Mouse (Mus musculus) retina, embryonic 14.5 days (tissue): ENCODE measurements around the gene Spred1.
"Not testable (repeated sequence)": the region's sequence is repeated elsewhere in the genome, so short reads cannot be mapped to it uniquely, and the experiment has no call there.

ENCODE experiments used
- DNase-seq: peaks from one replicate; pipeline ENCODE4 v3.0.0-alpha.2; 2015; ENCODE audit warnings: low spot score

Gene Spred1

GRCm38 (mm10) chr2:117119291-117120245, 1.6 kb upstream of the Spred1 start:
- peak; percentile 75 for DNase-seq

- DNase-seq, result peak; percentile 97
Observed at GRCm38 (mm10) chr2:117120246-117121211, 645 bp upstream of the Spred1 start.

- no peak for DNase-seq
Observed at GRCm38 (mm10) chr2:117121984-117122605, 921 bp downstream of the Spred1 start.

GRCm38 (mm10) chr2:117122701-117123337, 1.6 kb downstream of the Spred1 start:
- DNase-seq, result peak; percentile 65

- DNase-seq, result no peak
Observed at GRCm38 (mm10) chr2:117123701-117124100, 2.5 kb downstream of the Spred1 start.

- DNase-seq, result no peak
Observed at GRCm38 (mm10) chr2:117124839-117125238, 3.7 kb downstream of the Spred1 start.

- DNase-seq, result no peak
Observed at GRCm38 (mm10) chr2:117129156-117129555, 8.0 kb downstream of the Spred1 start.

- not testable (repeated sequence) for DNase-seq
Observed at GRCm38 (mm10) chr2:117131041-117131440, 9.9 kb downstream of the Spred1 start.

GRCm38 (mm10) chr2:117131910-117132309, 10.7 kb downstream of the Spred1 start:
- DNase-seq, result no peak

- DNase-seq, result no peak
Observed at GRCm38 (mm10) chr2:117133541-117133940, 12.4 kb downstream of the Spred1 start.

GRCm38 (mm10) chr2:117137751-117138150, 16.6 kb downstream of the Spred1 start:
- DNase-seq, result no peak

GRCm38 (mm10) chr2:117138932-117139331, 17.8 kb downstream of the Spred1 start:
- DNase-seq, result no peak

- no peak for DNase-seq
Observed at GRCm38 (mm10) chr2:117139977-117140376, 18.8 kb downstream of the Spred1 start.

GRCm38 (mm10) chr2:117143106-117143505, 21.9 kb downstream of the Spred1 start:
- no peak for DNase-seq

- no peak for DNase-seq
Observed at GRCm38 (mm10) chr2:117146026-117146425, 24.9 kb downstream of the Spred1 start.

GRCm38 (mm10) chr2:117146617-117147016, 25.4 kb downstream of the Spred1 start:
- DNase-seq, result no peak

GRCm38 (mm10) chr2:117152161-117152560, 31.0 kb downstream of the Spred1 start:
- no peak for DNase-seq

GRCm38 (mm10) chr2:117168379-117168778, 47.2 kb downstream of the Spred1 start:
- DNase-seq, result no peak

GRCm38 (mm10) chr2:117169037-117169436, 47.9 kb downstream of the Spred1 start:
- DNase-seq, result no peak

GRCm38 (mm10) chr2:117172981-117173380, 51.8 kb downstream of the Spred1 start:
- no peak for DNase-seq

- no peak for DNase-seq
Observed at GRCm38 (mm10) chr2:117176066-117176465, 54.9 kb downstream of the Spred1 start.
